Mouse (Mus musculus) left cerebral cortex, postnatal 25 days (tissue): ENCODE measurements at regions not wholly inside any gene's neighbourhood (a gene's known extent, or its start where the extent isn't known, plus 50 kb on each side); places are given as distances from the start of the nearest gene placed in this dataset.
A peak's percentile ranks its signal among the peaks of the same experiment; 100 is the strongest.

Source experiments
- DNase-seq, 2 experiments: peaks; one replicate each; pipeline ENCODE4 v3.0.0; 2022; ENCODE audit warnings: low spot score in 2 of 2, mixed read lengths in 1 of 2
- intact Hi-C: fragments of 180-260 bp; cut with DNase I; formaldehyde crosslinking; loops from one replicate; pipeline ENCODE4 v1.15.1; 2025

- DNase-seq, result peak; percentile 15 to 53
- intact Hi-C loops, result loop anchor here (10.0 kb wide), 1 partner anchor 301 kb away; no protein-coding TSS in a partner anchor
Measured at GRCm38 (mm10) chr16:82133955-82134665, 694.1 kb upstream of the Gm21833 start.

GRCm38 (mm10) chr16:82135255-82135654 lies 692.9 kb upstream of the Gm21833 start:
- peak; percentile 4 to 43 for DNase-seq
- intact Hi-C loops, result loop anchor here (10.0 kb wide), 1 partner anchor 300 kb away; no protein-coding TSS in a partner anchor

GRCm38 (mm10) chr16:82182797-82183196 lies 645.4 kb upstream of the Gm21833 start:
- intact Hi-C loops, result no loop called here
- no peak for DNase-seq

- intact Hi-C loops, result no loop called here
Measured at GRCm38 (mm10) chr16:82232916-82233315, 595.3 kb upstream of the Gm21833 start.

GRCm38 (mm10) chr16:82243851-82244250 lies 584.3 kb upstream of the Gm21833 start:
- DNase-seq, result no peak
- intact Hi-C loops, result no loop called here

More at GRCm38 (mm10) chr16:82232916-82233315, 595.3 kb upstream of the Gm21833 start:
- DNase-seq, result no peak
